Mouse (Mus musculus) neural tube, embryonic 11.5 days (tissue): ENCODE results near the gene Smg7. TPM values are rescaled to one million over a fixed set of nuclear protein-coding genes. Genes with fewer than 3 reads are reported as not detected.
A peak's percentile ranks its signal among the peaks of the same experiment; 100 is the strongest.

Source experiments
- ATAC-seq: fragments of 200-750 bp; cut with Nextera tagmentation; 2 replicates; pipeline ENCODE4 v1.8.0; 2017; ENCODE audit warnings: moderate number of reproducible peaks, mild to moderate bottlenecking, moderate TSS enrichment, moderate library complexity; ENCODE audit not compliant: insufficient read depth, low FRiP score, low TSS enrichment
- DNase-seq: peaks from one replicate; pipeline ENCODE4 v3.0.0-alpha.2; 2015; ENCODE audit warnings: low spot score
- H3K27ac ChIP-seq: fragments of 300-500 bp; sonication (generic); 2 replicates; pipeline ENCODE4 v1.5.1; 2014; ENCODE audit warnings: low read depth, mild to moderate bottlenecking, low read length
- H3K27me3 ChIP-seq: fragments of 300-500 bp; sonication (generic); 2 replicates; pipeline ENCODE4 v1.6.1; 2014; ENCODE audit warnings: mild to moderate bottlenecking, low read length, mixed read lengths; ENCODE audit not compliant: control insufficient read depth, insufficient read depth
- H3K36me3 ChIP-seq: fragments of 300-500 bp; sonication (generic); 2 replicates; pipeline ENCODE4 v1.6.1; 2014; ENCODE audit warnings: mild to moderate bottlenecking, low read length, moderate library complexity, mixed read lengths; ENCODE audit not compliant: control insufficient read depth, insufficient read depth
- H3K4me1 ChIP-seq: fragments of 300-500 bp; sonication (generic); 2 replicates; pipeline ENCODE4 v1.6.1; 2014; ENCODE audit warnings: low read length, mixed read lengths; ENCODE audit not compliant: control insufficient read depth, insufficient read depth
- H3K4me2 ChIP-seq: fragments of 300-500 bp; sonication (generic); 2 replicates; pipeline ENCODE4 v1.6.1; 2014; ENCODE audit warnings: low read depth, mild to moderate bottlenecking, moderate library complexity
- H3K4me3 ChIP-seq: fragments of 300-500 bp; sonication (generic); 2 replicates; pipeline ENCODE4 v1.5.1; 2014; ENCODE audit warnings: low read depth, low read length
- H3K9ac ChIP-seq: fragments of 300-500 bp; sonication (generic); 2 replicates; pipeline ENCODE4 v1.6.1; 2014; ENCODE audit warnings: mild to moderate bottlenecking, low read length
- H3K9me3 ChIP-seq: fragments of 300-500 bp; sonication (generic); 2 replicates; pipeline ENCODE4 v1.6.1; 2016; ENCODE audit warnings: low read length; ENCODE audit not compliant: control insufficient read depth
- WGBS: fragments of 180-500 bp; shearing (Covaris S2); extraction: QIAGEN DNeasy Blood & Tissue Kit; methylation state at CpG from one replicate; pipeline ENCODE4 v1.1.7; 2014; 5-methylcytosine and 5-hydroxymethylcytosine counted together
- polyA plus RNA-seq: library from polyadenylated mRNA; unstranded; fragments of >200 nt; fragmentation: Nextera tagmentation; extraction: Ambion mirVana; gene quantifications from 2 replicates; pipeline ENCODE4 v1.2.1, GENCODE M21; 2014

The Smg7 gene
- polyA plus RNA-seq, result 47.2 and 53.9 TPM in 2 replicates

DNA sequence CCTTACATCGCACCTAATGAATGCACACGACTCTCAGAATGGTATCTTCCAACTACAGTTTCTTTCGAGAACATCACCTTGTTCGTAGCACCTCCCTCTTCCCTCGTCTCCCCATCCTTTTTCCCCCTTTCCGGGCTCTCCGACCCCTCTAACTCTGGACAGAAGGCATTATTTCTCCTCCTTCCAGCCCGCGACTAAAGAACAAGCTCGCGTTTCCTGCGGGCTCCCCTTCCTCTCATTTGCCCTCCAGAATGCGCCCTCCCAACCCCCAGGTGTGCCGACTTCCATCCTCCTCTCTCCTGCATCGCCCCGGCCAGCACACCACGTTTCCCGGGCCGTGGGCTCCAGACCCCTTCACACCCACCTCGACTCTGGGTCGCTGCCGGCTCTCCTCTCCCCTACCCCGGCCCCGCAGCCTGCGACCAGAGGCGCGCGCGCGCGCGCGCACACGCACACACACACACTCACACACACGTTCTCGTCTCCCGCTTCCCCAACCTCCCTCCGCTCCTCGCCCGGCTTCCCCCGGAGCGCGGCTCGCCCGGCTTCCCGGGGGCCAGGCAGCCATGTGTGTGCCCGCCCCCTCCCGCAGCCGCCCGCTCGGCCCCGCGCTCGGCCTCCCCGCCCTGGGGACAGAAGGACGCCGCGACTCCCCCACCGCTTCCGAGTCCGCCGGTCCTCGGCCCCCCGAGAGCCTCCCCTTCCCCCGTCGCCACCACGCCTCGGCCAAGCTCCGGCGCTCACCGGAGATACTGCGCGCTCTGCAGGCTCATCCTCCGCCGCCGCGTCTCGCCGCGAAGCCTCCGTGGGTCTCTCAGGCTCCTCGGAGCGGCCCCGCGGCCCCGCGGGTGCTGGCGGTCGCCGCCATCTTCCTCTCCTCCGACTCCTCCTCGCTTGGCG is at the start of gene Smg7:
Gene Smg7, minus strand, starts transcription at position 882 of the 900 bp plus-strand sequence.
- Histone ChIP-seq H3K36me3 (no peaks in the 10 kb centered on the region), H3K27ac (peak within 1 kb of the TSS; percentile 99), H3K4me1 (peaks cover 9% of the 10 kb centered on the region; the same call in 1 of the 2 replicates), H3K4me3 (peak within 1 kb of the TSS; percentile 98), H3K27me3 (no peaks in the 10 kb centered on the region), H3K9ac (peak within 1 kb of the TSS; percentile 97), H3K4me2 (peak within 1 kb of the TSS; percentile 89), H3K9me3 (no peaks in the 10 kb centered on the region)
- ATAC-seq (peak; percentile 51), DNase-seq (peak; percentile 80)
- 0% methylated on average over 74 of the region's 93 CpGs for WGBS

- no peaks in the 10 kb centered on the region for H3K4me1 ChIP-seq
- no peaks in the 10 kb centered on the region for H3K27me3 ChIP-seq
- no peak for DNase-seq
- H3K27ac ChIP-seq, result no peak overlapping the region
- 38% methylated on average over 4 of the region's 4 CpGs for WGBS
- no peaks in the 10 kb centered on the region for H3K9me3 ChIP-seq
- ATAC-seq, result no peak
- H3K4me3 ChIP-seq, result no peak overlapping the region
- no peak overlapping the region for H3K4me2 ChIP-seq
- H3K36me3 ChIP-seq, result no peaks in the 10 kb centered on the region
- H3K9ac ChIP-seq, result no peak overlapping the region
These were observed 40.5 kb upstream of the Smg7 start for GRCm38 (mm10) chr1:152942977-152943376.

- Histone ChIP-seq H3K4me1 (no peaks in the 10 kb centered on the region), H3K36me3 (no peaks in the 10 kb centered on the region), H3K4me2 (no peak overlapping the region), H3K9ac (no peak overlapping the region), H3K4me3 (no peak overlapping the region), H3K27ac (no peak overlapping the region), H3K27me3 (no peaks in the 10 kb centered on the region), H3K9me3 (no peaks in the 10 kb centered on the region)
- DNase-seq, result no peak
- no peak for ATAC-seq
- 77% methylated on average over 5 of the region's 5 CpGs for WGBS
These were observed 33.9 kb upstream of the Smg7 start for GRCm38 (mm10) chr1:152936365-152936764.

DNA sequence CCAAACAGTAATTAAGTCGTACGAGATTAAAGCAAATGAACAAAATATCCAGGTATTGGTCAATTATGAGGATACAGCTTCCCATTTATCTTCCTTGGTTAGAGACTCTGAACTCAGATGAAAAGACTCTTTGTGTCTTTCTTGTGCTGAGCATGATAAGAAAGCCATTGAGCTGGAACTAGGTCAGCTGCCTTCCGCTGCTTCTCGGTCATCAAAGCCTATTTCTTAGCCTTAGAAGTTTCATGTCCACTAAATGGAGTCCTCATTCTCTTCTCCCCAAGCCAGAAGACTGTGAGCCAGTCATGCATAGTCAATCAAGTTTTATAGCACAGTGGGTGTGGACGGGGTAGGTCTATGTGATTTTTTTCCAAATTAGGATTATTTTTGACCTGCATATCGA is 33.0 kb upstream of the Smg7 start:
- no peak overlapping the region for H3K9ac ChIP-seq
- H3K4me3 ChIP-seq, result no peak overlapping the region
- WGBS, result 64% methylated on average over 6 of the region's 6 CpGs
- H3K36me3 ChIP-seq, result no peaks in the 10 kb centered on the region
- H3K9me3 ChIP-seq, result no peaks in the 10 kb centered on the region
- no peak overlapping the region for H3K4me2 ChIP-seq
- ATAC-seq (no peak), DNase-seq (no peak)
- no peaks in the 10 kb centered on the region for H3K4me1 ChIP-seq
- H3K27ac ChIP-seq, result no peak overlapping the region
- H3K27me3 ChIP-seq, result no peaks in the 10 kb centered on the region

DNA sequence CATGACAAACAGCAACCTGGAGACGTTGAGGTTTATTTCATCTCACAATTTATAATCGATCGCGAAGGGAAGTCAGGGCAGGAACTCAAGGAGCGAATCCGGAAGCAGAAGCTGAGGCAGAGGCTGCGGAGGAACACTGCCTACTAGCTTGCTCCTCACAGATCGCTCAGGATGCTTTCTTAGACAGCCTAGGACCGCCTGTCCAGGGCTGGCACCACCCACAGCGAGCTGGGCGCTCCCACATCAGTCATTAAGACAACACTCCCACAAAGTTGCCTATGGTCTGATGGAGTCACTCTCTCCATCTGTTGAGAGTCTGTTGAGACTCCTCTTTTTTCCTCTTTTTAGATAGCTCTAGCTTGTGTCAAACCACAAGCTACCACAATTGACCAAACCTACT is 31.5 kb upstream of the Smg7 start:
- WGBS, result 61% methylated on average over 11 of the region's 11 CpGs
- H3K4me3 ChIP-seq, result no peak overlapping the region
- no peak overlapping the region for H3K4me2 ChIP-seq
- peak; percentile 15 for DNase-seq
- H3K9me3 ChIP-seq, result no peaks in the 10 kb centered on the region
- H3K9ac ChIP-seq, result no peak overlapping the region
- H3K27me3 ChIP-seq, result no peaks in the 10 kb centered on the region
- no peak for ATAC-seq
- no peaks in the 10 kb centered on the region for H3K36me3 ChIP-seq
- no peaks in the 10 kb centered on the region for H3K4me1 ChIP-seq
- no peak overlapping the region for H3K27ac ChIP-seq

- Histone ChIP-seq H3K27me3 (no peaks in the 10 kb centered on the region), H3K9me3 (no peaks in the 10 kb centered on the region), H3K9ac (no peak overlapping the region), H3K4me3 (no peak overlapping the region), H3K36me3 (no peaks in the 10 kb centered on the region), H3K27ac (no peak overlapping the region), H3K4me2 (no peak overlapping the region), H3K4me1 (no peaks in the 10 kb centered on the region)
- WGBS, result 88% methylated on average over 3 of the region's 3 CpGs
- DNase-seq (no peak), ATAC-seq (no peak)
These were observed 19.3 kb upstream of the Smg7 start for GRCm38 (mm10) chr1:152921786-152922185.

- H3K9me3 ChIP-seq, result no peaks in the 10 kb centered on the region
These were observed 15.2 kb upstream of the Smg7 start for GRCm38 (mm10) chr1:152917626-152918025.

GRCm38 (mm10) chr1:152916936-152917335 is 14.5 kb upstream of the Smg7 start:
- H3K36me3 ChIP-seq, result no peaks in the 10 kb centered on the region
- DNase-seq, result no peak
- no peak overlapping the region for H3K4me2 ChIP-seq
- no peaks in the 10 kb centered on the region for H3K4me1 ChIP-seq
- no peaks in the 10 kb centered on the region for H3K9me3 ChIP-seq
- no peaks in the 10 kb centered on the region for H3K27me3 ChIP-seq
- H3K27ac ChIP-seq, result no peak overlapping the region
- ATAC-seq, result no peak
- no peak overlapping the region for H3K4me3 ChIP-seq
- no peak overlapping the region for H3K9ac ChIP-seq
- 85% methylated on average over 5 of the region's 5 CpGs for WGBS

More at GRCm38 (mm10) chr1:152917626-152918025, 15.2 kb upstream of the Smg7 start:
- Histone ChIP-seq H3K27ac (no peak overlapping the region), H3K27me3 (no peaks in the 10 kb centered on the region), H3K4me3 (no peak overlapping the region), H3K36me3 (no peaks in the 10 kb centered on the region), H3K4me2 (no peak overlapping the region), H3K4me1 (no peaks in the 10 kb centered on the region), H3K9ac (no peak overlapping the region)
- DNase-seq (no peak), ATAC-seq (no peak)
- 75% methylated on average over 4 of the region's 4 CpGs for WGBS

DNA sequence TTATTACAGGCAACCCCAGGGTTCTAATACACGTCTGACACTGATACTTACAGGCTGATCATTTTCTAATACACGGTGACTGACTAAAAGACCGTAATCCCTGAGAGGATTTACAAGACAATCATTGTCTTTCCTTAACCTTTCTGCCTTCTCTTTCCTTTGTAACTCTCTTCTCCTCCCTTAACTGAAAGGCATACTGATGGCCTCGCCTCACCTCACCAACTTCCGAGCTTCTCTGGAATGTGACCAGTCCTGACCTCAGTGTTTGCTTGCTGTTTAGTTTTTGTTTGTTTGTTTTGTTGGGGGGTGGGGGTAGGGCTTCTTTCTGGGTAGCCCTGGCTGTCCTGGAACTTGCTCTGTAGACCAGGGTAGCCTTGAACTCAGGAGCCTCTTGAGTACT is 13.3 kb upstream of the Smg7 start:
- Histone ChIP-seq H3K27me3 (no peaks in the 10 kb centered on the region), H3K4me3 (no peak overlapping the region), H3K4me2 (no peak overlapping the region), H3K36me3 (no peaks in the 10 kb centered on the region), H3K9ac (no peak overlapping the region), H3K9me3 (no peaks in the 10 kb centered on the region), H3K4me1 (no peaks in the 10 kb centered on the region), H3K27ac (no peak overlapping the region)
- ATAC-seq (no peak), DNase-seq (no peak)
- 56% methylated on average over 5 of the region's 5 CpGs for WGBS
